Mouse (Mus musculus): ENCODE data around the gene Mink1.

- TF ChIP-seq CTCF (IDR thresholded peaks at IDR 0.05; ENCODE audit: low read depth) (peak; percentile 35), EP300 (IDR thresholded peaks at IDR 0.05; ENCODE audit: low read depth) (no peak)
These were observed 45.8 kb downstream of the Mink1 start for GRCm38 (mm10) chr11:70608381-70609066.

Measured in heart, postnatal 0 days (tissue).